Mouse (Mus musculus) midbrain, postnatal 0 days (tissue): ENCODE results near the gene Vwc2l. TPM values are rescaled to one million over a fixed set of nuclear protein-coding genes. Genes with fewer than 3 reads are reported as not detected.

Experiments used
- ATAC-seq: fragments of 200-750 bp; cut with Nextera tagmentation; 2 replicates; pipeline ENCODE4 v1.8.0; 2017; ENCODE audit warnings: moderate number of reproducible peaks, mild to moderate bottlenecking, moderate TSS enrichment, moderate library complexity; ENCODE audit not compliant: low FRiP score
- DNase-seq: peaks from one replicate; pipeline ENCODE4 v3.0.0-alpha.2; 2015; ENCODE audit warnings: low spot score
- H3K27ac ChIP-seq: fragments of 300-500 bp; sonication (generic); 2 replicates; pipeline ENCODE4 v1.5.1; 2014; ENCODE audit warnings: low read depth, mild to moderate bottlenecking, low read length, mixed read lengths
- H3K27me3 ChIP-seq: fragments of 300-500 bp; sonication (generic); 2 replicates; pipeline ENCODE4 v1.6.1; 2014; ENCODE audit warnings: low read length, control low read depth, mixed read lengths; ENCODE audit not compliant: insufficient read depth
- H3K36me3 ChIP-seq: fragments of 300-500 bp; sonication (generic); 2 replicates; pipeline ENCODE4 v1.6.1; 2014; ENCODE audit warnings: low read length, control low read depth, mixed read lengths; ENCODE audit not compliant: insufficient read depth
- H3K4me1 ChIP-seq: fragments of 300-500 bp; sonication (generic); 2 replicates; pipeline ENCODE4 v1.6.1; 2014; ENCODE audit warnings: mild to moderate bottlenecking, control low read depth, antibody characterized with exemption, low read length, mixed read lengths; ENCODE audit not compliant: insufficient read depth
- H3K4me2 ChIP-seq: fragments of 300-500 bp; sonication (generic); 2 replicates; pipeline ENCODE4 v1.6.1; 2014; ENCODE audit warnings: low read depth, mild to moderate bottlenecking, low read length, mixed read lengths; ENCODE audit not compliant: poor library complexity, severe bottlenecking
- H3K4me3 ChIP-seq: fragments of 300-500 bp; sonication (generic); 2 replicates; pipeline ENCODE4 v1.5.1; 2014; ENCODE audit warnings: low read depth, mild to moderate bottlenecking, low read length, moderate library complexity
- H3K9ac ChIP-seq: fragments of 300-500 bp; sonication (generic); replicated peaks from 2 replicates; pipeline ENCODE4 v1.6.1; 2014; ENCODE audit warnings: mild to moderate bottlenecking, low read length, moderate library complexity, mixed read lengths; ENCODE audit not compliant: poor library complexity, severe bottlenecking
- H3K9me3 ChIP-seq: fragments of 300-500 bp; sonication (generic); 2 replicates; pipeline ENCODE4 v1.6.1; 2016; ENCODE audit warnings: low read length, control low read depth
- CTCF ChIP-seq: IDR thresholded peaks from 2 replicates; pipeline ENCODE4 v1.5.1; 2016; ENCODE audit warnings: antibody characterized with exemption, mild to moderate bottlenecking
- WGBS: fragments of 180-500 bp; shearing (Covaris S2); extraction: QIAGEN DNeasy Blood & Tissue Kit; methylation state at CpG from one replicate; pipeline ENCODE4 v1.1.7; 2014; 5-methylcytosine and 5-hydroxymethylcytosine counted together
- polyA plus RNA-seq: library from polyadenylated mRNA; unstranded; fragments of >200 nt; fragmentation: Nextera tagmentation; extraction: Ambion mirVana; gene quantifications from 2 replicates; pipeline ENCODE4 v1.2.1, GENCODE M21; 2015
- total RNA-seq: library from RNA; depleted of rRNA; stranded (reverse); fragments of >200 nt; gene quantifications from 2 replicates; pipeline ENCODE4 v1.2.3, GENCODE M21; 2014

Gene Vwc2l
- total and polyA plus RNA-seq, 2 experiments from 2014 or later: 10.1 to 27.7 TPM

DNA sequence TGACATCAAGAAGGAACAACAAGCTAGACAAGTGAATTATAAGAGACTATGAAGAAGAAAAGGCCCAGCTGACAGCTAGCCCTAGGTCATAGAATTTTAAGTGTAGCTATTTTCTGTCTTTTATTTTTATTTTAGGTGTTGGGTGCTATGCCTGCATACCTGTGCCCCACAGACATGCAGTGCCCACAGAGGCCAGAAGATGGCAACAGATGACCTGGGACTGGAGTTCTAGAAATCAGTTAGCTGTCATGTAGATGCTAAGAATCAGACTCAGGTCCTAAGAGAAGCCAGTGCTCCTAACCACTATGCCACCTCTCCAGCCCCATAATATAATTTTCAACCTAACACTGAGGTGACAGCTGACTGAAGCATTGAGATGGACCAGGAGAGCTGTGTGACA lies 61.6 kb downstream of the Vwc2l start:
- DNase-seq: no peak

GRCm38 (mm10) chr1:70791636-70792035 lies 66.1 kb downstream of the Vwc2l start:
- 94% methylated on average over 5 of the region's 5 CpGs for WGBS
- Histone ChIP-seq H3K4me2 (no peak overlapping the region), H3K4me3 (no peak overlapping the region), H3K36me3 (no peaks in the 10 kb centered on the region), H3K27me3 (no peaks in the 10 kb centered on the region), H3K9me3 (no peaks in the 10 kb centered on the region), H3K27ac (no peak overlapping the region), H3K9ac (no peak overlapping the region), H3K4me1 (no peaks in the 10 kb centered on the region)
- TF ChIP-seq CTCF: no peak
- ATAC-seq (no peak), DNase-seq (no peak)

More for the DNA sequence above, 61.6 kb downstream of the Vwc2l start:
- ATAC-seq: no peak
- H3K9ac ChIP-seq: no peak overlapping the region
- H3K4me1 ChIP-seq: no peaks in the 10 kb centered on the region
- H3K27ac ChIP-seq: no peak overlapping the region
- TF ChIP-seq CTCF: peak; percentile 17; the same call in 1 of the 2 replicates
- no peaks in the 10 kb centered on the region for H3K36me3 ChIP-seq
- no peaks in the 10 kb centered on the region for H3K9me3 ChIP-seq
- H3K27me3 ChIP-seq: no peaks in the 10 kb centered on the region
- no peak overlapping the region for H3K4me3 ChIP-seq
- no peak overlapping the region for H3K4me2 ChIP-seq

DNA sequence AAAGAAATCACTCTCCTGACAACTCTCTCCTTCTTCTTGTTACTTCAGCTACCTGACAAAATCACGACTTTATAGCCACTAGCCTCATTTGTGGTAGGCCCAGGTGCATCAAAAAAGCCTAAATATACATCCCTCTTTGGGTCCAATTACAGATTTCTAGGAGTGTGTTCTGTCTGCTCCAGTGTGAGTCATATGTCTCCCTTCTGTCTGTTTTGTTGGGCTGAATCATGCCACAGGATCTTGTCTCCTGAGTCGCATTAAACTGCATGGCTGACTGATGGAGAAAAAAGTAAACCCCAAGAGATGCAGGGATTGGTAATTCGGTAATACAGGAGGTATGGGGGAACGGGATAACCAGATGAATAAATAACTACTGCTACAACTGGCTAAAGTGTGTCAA lies 69.6 kb downstream of the Vwc2l start:
- WGBS: 87% methylated on average over 4 of the region's 4 CpGs
- Histone ChIP-seq H3K36me3 (no peaks in the 10 kb centered on the region), H3K4me3 (no peak overlapping the region), H3K9me3 (no peaks in the 10 kb centered on the region), H3K9ac (no peak overlapping the region), H3K4me2 (no peak overlapping the region), H3K27me3 (no peaks in the 10 kb centered on the region), H3K4me1 (no peaks in the 10 kb centered on the region), H3K27ac (no peak overlapping the region)
- ATAC-seq: no peak
- no peak for DNase-seq
- TF ChIP-seq CTCF: no peak

DNA sequence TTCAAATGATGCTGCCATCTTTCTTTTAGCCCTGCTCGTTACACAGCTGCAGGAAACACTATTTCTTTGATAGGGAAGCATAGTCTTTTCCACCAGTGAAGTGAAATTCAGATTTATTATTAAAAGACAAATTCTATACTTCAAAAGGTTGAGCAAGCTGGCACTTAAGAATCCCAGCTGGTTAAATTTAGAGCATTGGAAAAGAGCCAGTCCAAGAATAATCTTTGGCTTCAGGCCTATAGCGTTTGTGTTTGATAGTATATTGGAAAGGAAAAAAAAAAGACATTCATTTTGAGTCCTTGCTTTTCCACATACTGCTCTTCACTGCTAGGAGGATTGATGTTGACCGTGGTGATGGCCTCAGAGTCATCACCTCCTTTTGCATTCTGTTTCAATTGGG lies 77.9 kb downstream of the Vwc2l start:
- no peak for DNase-seq
- no peaks in the 10 kb centered on the region for H3K4me1 ChIP-seq
- no peaks in the 10 kb centered on the region for H3K27me3 ChIP-seq
- H3K9ac ChIP-seq: no peak overlapping the region
- no peak overlapping the region for H3K4me2 ChIP-seq
- H3K4me3 ChIP-seq: no peak overlapping the region
- H3K36me3 ChIP-seq: no peaks in the 10 kb centered on the region
- no peak for ATAC-seq
- H3K27ac ChIP-seq: no peak overlapping the region
- no peak for TF ChIP-seq CTCF
- no peaks in the 10 kb centered on the region for H3K9me3 ChIP-seq
- WGBS: 72% methylated on average over 3 of the region's 3 CpGs

- no peak for ATAC-seq
- DNase-seq: no peak
- TF ChIP-seq CTCF: no peak
- H3K4me2 ChIP-seq: no peak overlapping the region
- no peaks in the 10 kb centered on the region for H3K27me3 ChIP-seq
- H3K27ac ChIP-seq: no peak overlapping the region
- no peak overlapping the region for H3K4me3 ChIP-seq
- 53% methylated on average over 2 of the region's 2 CpGs for WGBS
- no peaks in the 10 kb centered on the region for H3K36me3 ChIP-seq
- H3K9ac ChIP-seq: no peak overlapping the region
- no peaks in the 10 kb centered on the region for H3K4me1 ChIP-seq
- no peaks in the 10 kb centered on the region for H3K9me3 ChIP-seq
Observed at GRCm38 (mm10) chr1:70823111-70823510, 97.6 kb downstream of the Vwc2l start.

DNA sequence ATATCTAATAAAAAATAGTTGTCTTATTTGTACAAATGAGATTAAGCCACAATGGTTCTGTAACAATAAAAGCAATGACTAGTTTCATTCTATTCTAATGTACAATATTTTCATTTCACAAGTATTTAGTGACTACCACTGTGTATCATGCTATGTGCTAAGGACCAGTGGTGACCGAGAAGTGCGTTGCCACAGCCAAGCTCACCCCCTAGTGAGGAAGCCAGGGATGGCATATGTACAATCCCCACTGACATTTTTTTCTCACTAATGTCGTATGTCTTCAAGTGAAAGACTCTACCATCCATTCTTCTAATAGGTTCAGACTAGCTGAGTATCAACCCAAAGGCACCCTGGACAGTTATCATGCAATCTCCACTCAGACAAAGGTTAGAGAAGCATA lies 107.7 kb downstream of the Vwc2l start:
- no peak for DNase-seq
- peak; percentile 22; the same call in 1 of the 2 replicates for TF ChIP-seq CTCF
- 85% methylated on average over 3 of the region's 3 CpGs for WGBS

More for the DNA sequence above, 107.7 kb downstream of the Vwc2l start:
- Histone ChIP-seq H3K4me3 (no peak overlapping the region), H3K9me3 (no peaks in the 10 kb centered on the region), H3K36me3 (no peaks in the 10 kb centered on the region), H3K4me1 (no peaks in the 10 kb centered on the region), H3K9ac (no peak overlapping the region), H3K4me2 (no peak overlapping the region), H3K27ac (no peak overlapping the region), H3K27me3 (no peaks in the 10 kb centered on the region)
- no peak for ATAC-seq
